Mouse (Mus musculus): ENCODE results near the gene Rnpepl1. TPM values are rescaled to one million over a fixed set of nuclear protein-coding genes. Genes with fewer than 3 reads are reported as not detected.
A peak's percentile ranks its signal among the peaks of the same experiment; 100 is the strongest.

The Rnpepl1 gene
- polyA plus RNA-seq, 1 experiment from 2014 or later, result 19.8 TPM

GRCm38 (mm10) chr1:92912286-92912685, 1.7 kb downstream of the Rnpepl1 start:
- H3K4me3 ChIP-seq (ENCODE audit: low read length), result peak overlapping the region; percentile 85
- H3K9me3 ChIP-seq (ENCODE audit: control insufficient read depth, low read length), result no peaks in the 10 kb centered on the region
- H3K27ac ChIP-seq (ENCODE audit: low read length), result no peak overlapping the region
- 58% methylated on average over 1 of the region's 1 CpGs for WGBS
- peak overlapping the region; percentile 90 for H3K9ac ChIP-seq (ENCODE audit: low read length)
- ATAC-seq (ENCODE audit: low read depth), result no peak
- H3K4me2 ChIP-seq (ENCODE audit: low read depth, low read length), result peak overlapping the region; percentile 77
- H3K27me3 ChIP-seq (ENCODE audit: control insufficient read depth, insufficient read depth, low read depth, low read length), result no peaks in the 10 kb centered on the region
- peaks cover 27% of the 10 kb centered on the region for H3K4me1 ChIP-seq (replicated peaks; ENCODE audit: control insufficient read depth, insufficient read depth, low read length)
- H3K36me3 ChIP-seq (ENCODE audit: control insufficient read depth, insufficient read depth, low read length), result peaks cover 17% of the 10 kb centered on the region

GRCm38 (mm10) chr1:92914239-92914638, 3.7 kb downstream of the Rnpepl1 start:
- peaks cover 36% of the 10 kb centered on the region for H3K36me3 ChIP-seq (ENCODE audit: control insufficient read depth, insufficient read depth, low read length)
- no peaks in the 10 kb centered on the region for H3K9me3 ChIP-seq (ENCODE audit: control insufficient read depth, low read length)
- H3K4me3 ChIP-seq (ENCODE audit: low read length), result no peak overlapping the region
- ATAC-seq (ENCODE audit: low read depth), result no peak
- peaks cover 21% of the 10 kb centered on the region for H3K4me1 ChIP-seq (replicated peaks; ENCODE audit: control insufficient read depth, insufficient read depth, low read length)
- no peaks in the 10 kb centered on the region for H3K27me3 ChIP-seq (ENCODE audit: control insufficient read depth, insufficient read depth, low read depth, low read length)
- H3K4me2 ChIP-seq (ENCODE audit: low read depth, low read length), result no peak overlapping the region
- no peak overlapping the region for H3K9ac ChIP-seq (ENCODE audit: low read length)
- 71% methylated on average over 4 of the region's 4 CpGs for WGBS
- H3K27ac ChIP-seq (ENCODE audit: low read length), result no peak overlapping the region

DNA sequence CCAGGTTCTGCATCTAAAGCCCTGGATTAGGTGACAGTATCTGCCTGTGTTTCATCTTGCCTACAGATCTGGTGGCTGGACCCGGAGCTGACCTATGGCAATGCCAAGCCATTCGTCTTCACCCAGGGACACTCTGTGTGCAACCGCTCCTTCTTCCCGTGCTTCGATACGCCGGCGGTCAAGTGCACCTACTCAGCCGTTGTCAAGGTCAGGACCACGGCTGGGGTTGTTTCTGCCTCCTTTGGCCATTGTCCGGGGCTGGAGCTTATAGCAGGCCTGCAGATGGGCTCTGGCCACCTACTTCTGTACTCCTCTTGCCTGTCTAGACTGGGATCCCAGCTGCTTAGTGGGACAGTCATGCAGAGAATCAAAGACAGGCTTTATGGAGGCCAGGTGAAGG, 4.4 kb downstream of the Rnpepl1 start:
- no peak for ATAC-seq (ENCODE audit: low read depth)
- Histone ChIP-seq H3K36me3 (ENCODE audit: control insufficient read depth, insufficient read depth, low read length) (peaks cover 43% of the 10 kb centered on the region), H3K4me3 (ENCODE audit: low read length) (no peak overlapping the region), H3K27ac (ENCODE audit: low read length) (no peak overlapping the region), H3K9ac (ENCODE audit: low read length) (no peak overlapping the region), H3K27me3 (ENCODE audit: control insufficient read depth, insufficient read depth, low read depth, low read length) (no peaks in the 10 kb centered on the region), H3K9me3 (ENCODE audit: control insufficient read depth, low read length) (no peaks in the 10 kb centered on the region), H3K4me2 (ENCODE audit: low read depth, low read length) (no peak overlapping the region), H3K4me1 (replicated peaks; ENCODE audit: control insufficient read depth, insufficient read depth, low read length) (peaks cover 17% of the 10 kb centered on the region)
- 90% methylated on average over 11 of the region's 11 CpGs for WGBS

DNA sequence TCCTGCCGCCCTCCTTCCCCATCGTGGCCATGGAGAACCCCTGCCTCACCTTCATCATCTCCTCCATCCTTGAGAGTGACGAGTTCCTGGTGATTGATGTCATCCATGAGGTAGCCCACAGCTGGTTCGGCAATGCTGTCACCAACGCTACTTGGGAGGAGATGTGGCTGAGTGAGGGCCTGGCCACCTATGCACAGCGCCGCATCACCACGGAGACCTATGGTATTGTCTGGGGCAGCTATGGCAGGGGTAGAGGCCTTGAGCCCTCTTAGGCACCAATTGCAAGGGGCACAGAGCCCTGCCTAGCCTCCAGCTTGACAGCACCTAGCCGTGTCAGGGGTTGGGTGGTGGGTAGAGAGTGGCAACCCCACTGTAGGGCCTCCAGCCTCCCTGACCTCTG, 6.1 kb downstream of the Rnpepl1 start:
- no peak overlapping the region for H3K9ac ChIP-seq (ENCODE audit: low read length)
- no peaks in the 10 kb centered on the region for H3K9me3 ChIP-seq (ENCODE audit: control insufficient read depth, low read length)
- H3K36me3 ChIP-seq (ENCODE audit: control insufficient read depth, insufficient read depth, low read length), result peaks cover 45% of the 10 kb centered on the region
- H3K4me2 ChIP-seq (ENCODE audit: low read depth, low read length), result no peak overlapping the region
- peaks cover 11% of the 10 kb centered on the region for H3K4me1 ChIP-seq (replicated peaks; ENCODE audit: control insufficient read depth, insufficient read depth, low read length)
- no peaks in the 10 kb centered on the region for H3K27me3 ChIP-seq (ENCODE audit: control insufficient read depth, insufficient read depth, low read depth, low read length)
- 89% methylated on average over 9 of the region's 9 CpGs for WGBS
- no peak for ATAC-seq (ENCODE audit: low read depth)
- no peak overlapping the region for H3K4me3 ChIP-seq (ENCODE audit: low read length)
- H3K27ac ChIP-seq (ENCODE audit: low read length), result no peak overlapping the region

GRCm38 (mm10) chr1:92919151-92919550, 8.6 kb downstream of the Rnpepl1 start:
- H3K4me3 ChIP-seq (ENCODE audit: low read length), result no peak overlapping the region
- 96% methylated on average over 11 of the region's 11 CpGs for WGBS
- H3K36me3 ChIP-seq (ENCODE audit: control insufficient read depth, insufficient read depth, low read length), result peaks cover 42% of the 10 kb centered on the region
- no peaks in the 10 kb centered on the region for H3K9me3 ChIP-seq (ENCODE audit: control insufficient read depth, low read length)
- H3K27ac ChIP-seq (ENCODE audit: low read length), result no peak overlapping the region
- no peak for ATAC-seq (ENCODE audit: low read depth)
- H3K9ac ChIP-seq (ENCODE audit: low read length), result no peak overlapping the region
- H3K27me3 ChIP-seq (ENCODE audit: control insufficient read depth, insufficient read depth, low read depth, low read length), result no peaks in the 10 kb centered on the region
- H3K4me2 ChIP-seq (ENCODE audit: low read depth, low read length), result no peak overlapping the region
- no peaks in the 10 kb centered on the region for H3K4me1 ChIP-seq (replicated peaks; ENCODE audit: control insufficient read depth, insufficient read depth, low read length)

GRCm38 (mm10) chr1:92919775-92920174, 9.2 kb downstream of the Rnpepl1 start:
- H3K4me1 ChIP-seq (replicated peaks; ENCODE audit: control insufficient read depth, insufficient read depth, low read length), result no peaks in the 10 kb centered on the region
- no peak overlapping the region for H3K9ac ChIP-seq (ENCODE audit: low read length)
- H3K4me3 ChIP-seq (ENCODE audit: low read length), result no peak overlapping the region
- no peak overlapping the region for H3K27ac ChIP-seq (ENCODE audit: low read length)
- H3K4me2 ChIP-seq (ENCODE audit: low read depth, low read length), result no peak overlapping the region
- H3K9me3 ChIP-seq (ENCODE audit: control insufficient read depth, low read length), result no peaks in the 10 kb centered on the region
- H3K36me3 ChIP-seq (ENCODE audit: control insufficient read depth, insufficient read depth, low read length), result peaks cover 41% of the 10 kb centered on the region
- WGBS, result 80% methylated on average over 12 of the region's 12 CpGs
- ATAC-seq (ENCODE audit: low read depth), result no peak
- no peaks in the 10 kb centered on the region for H3K27me3 ChIP-seq (ENCODE audit: control insufficient read depth, insufficient read depth, low read depth, low read length)

DNA sequence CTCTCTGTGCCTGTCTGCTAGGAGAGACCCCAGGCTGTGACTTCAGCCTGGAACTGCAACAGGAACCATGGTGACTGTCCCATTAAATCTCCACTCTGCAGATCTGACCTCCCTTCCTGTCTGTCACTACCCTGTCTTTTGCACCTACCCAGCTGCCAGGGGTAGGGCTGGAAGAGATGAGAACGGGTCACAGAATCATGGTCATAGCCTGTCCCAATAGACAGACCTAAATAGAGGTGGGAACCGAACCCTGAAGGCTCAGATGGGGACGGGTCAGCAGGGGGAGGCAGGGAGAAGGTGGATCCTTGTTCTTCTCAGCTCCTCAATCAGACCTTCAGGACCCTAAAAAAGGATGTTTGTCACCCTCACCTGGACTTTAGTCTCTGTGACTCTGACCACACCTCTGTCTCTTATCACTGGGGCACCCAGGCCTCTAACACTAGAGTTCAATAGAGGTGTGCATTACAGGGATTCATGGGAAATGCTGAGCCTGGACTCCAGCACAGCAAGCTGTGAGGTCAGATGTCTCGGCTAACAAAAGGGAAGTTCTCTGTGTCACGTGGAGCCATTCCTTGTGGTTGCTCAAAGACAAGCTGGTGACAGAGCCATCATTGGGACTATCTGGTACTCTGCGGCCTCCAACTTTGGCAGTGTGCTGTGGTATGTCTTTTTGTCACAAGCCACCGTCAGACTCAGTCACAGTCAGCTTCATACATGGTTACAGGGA, 10.1 kb downstream of the Rnpepl1 start:
- H3K27me3 ChIP-seq (ENCODE audit: control insufficient read depth, insufficient read depth, low read depth, low read length), result no peaks in the 10 kb centered on the region
- 78% methylated on average over 7 of the region's 7 CpGs for WGBS
- H3K27ac ChIP-seq (ENCODE audit: low read length), result no peak overlapping the region
- no peak overlapping the region for H3K4me3 ChIP-seq (ENCODE audit: low read length)
- peaks cover 37% of the 10 kb centered on the region for H3K36me3 ChIP-seq (ENCODE audit: control insufficient read depth, insufficient read depth, low read length)
- no peaks in the 10 kb centered on the region for H3K9me3 ChIP-seq (ENCODE audit: control insufficient read depth, low read length)
- H3K4me2 ChIP-seq (ENCODE audit: low read depth, low read length), result no peak overlapping the region
- H3K4me1 ChIP-seq (replicated peaks; ENCODE audit: control insufficient read depth, insufficient read depth, low read length), result no peaks in the 10 kb centered on the region
- H3K9ac ChIP-seq (ENCODE audit: low read length), result no peak overlapping the region
- ATAC-seq (ENCODE audit: low read depth), result 0 out of 2 replicates have a peak, but pooled peaks have one; percentile 13

GRCm38 (mm10) chr1:92921496-92921895, 10.9 kb downstream of the Rnpepl1 start:
- Histone ChIP-seq H3K27me3 (ENCODE audit: control insufficient read depth, insufficient read depth, low read depth, low read length) (no peaks in the 10 kb centered on the region), H3K4me2 (ENCODE audit: low read depth, low read length) (no peak overlapping the region), H3K27ac (ENCODE audit: low read length) (no peak overlapping the region), H3K4me3 (ENCODE audit: low read length) (no peak overlapping the region), H3K36me3 (ENCODE audit: control insufficient read depth, insufficient read depth, low read length) (peaks cover 36% of the 10 kb centered on the region), H3K9me3 (ENCODE audit: control insufficient read depth, low read length) (no peaks in the 10 kb centered on the region), H3K4me1 (replicated peaks; ENCODE audit: control insufficient read depth, insufficient read depth, low read length) (no peaks in the 10 kb centered on the region), H3K9ac (ENCODE audit: low read length) (no peak overlapping the region)
- 89% methylated on average over 4 of the region's 4 CpGs for WGBS
- ATAC-seq (ENCODE audit: low read depth), result no peak

- H3K4me1 ChIP-seq (replicated peaks; ENCODE audit: control insufficient read depth, insufficient read depth, low read length), result peaks cover 5% of the 10 kb centered on the region; the same call in 1 of the 2 replicates
- H3K9me3 ChIP-seq (ENCODE audit: control insufficient read depth, low read length), result no peaks in the 10 kb centered on the region
- ATAC-seq (ENCODE audit: low read depth), result no peak
- 15% methylated on average over 1 of the region's 1 CpGs for WGBS
- no peaks in the 10 kb centered on the region for H3K36me3 ChIP-seq (ENCODE audit: control insufficient read depth, insufficient read depth, low read length)
- no peak overlapping the region for H3K27ac ChIP-seq (ENCODE audit: low read length)
- H3K4me2 ChIP-seq (ENCODE audit: low read depth, low read length), result no peak overlapping the region
- H3K27me3 ChIP-seq (ENCODE audit: control insufficient read depth, insufficient read depth, low read depth, low read length), result no peaks in the 10 kb centered on the region
- H3K4me3 ChIP-seq (ENCODE audit: low read length), result no peak overlapping the region
- no peak overlapping the region for H3K9ac ChIP-seq (ENCODE audit: low read length)
Measured at GRCm38 (mm10) chr1:92930171-92930706, 19.7 kb downstream of the Rnpepl1 start.

All from lung, embryonic 16.5 days (tissue).